Mouse (Mus musculus) liver, postnatal 0 days (tissue): ENCODE data around the gene B3gnt8.

Experiments used
- CTCF ChIP-seq: sonication (generic); IDR thresholded peaks from 2 replicates; pipeline ENCODE4 v1.5.1; 2016; ENCODE audit warnings: antibody characterized with exemption, low read depth
- EP300 ChIP-seq: IDR thresholded peaks from 2 replicates; pipeline ENCODE4 v1.6.1; 2016; ENCODE audit warnings: antibody characterized with exemption, low read depth, mild to moderate bottlenecking

DNA sequence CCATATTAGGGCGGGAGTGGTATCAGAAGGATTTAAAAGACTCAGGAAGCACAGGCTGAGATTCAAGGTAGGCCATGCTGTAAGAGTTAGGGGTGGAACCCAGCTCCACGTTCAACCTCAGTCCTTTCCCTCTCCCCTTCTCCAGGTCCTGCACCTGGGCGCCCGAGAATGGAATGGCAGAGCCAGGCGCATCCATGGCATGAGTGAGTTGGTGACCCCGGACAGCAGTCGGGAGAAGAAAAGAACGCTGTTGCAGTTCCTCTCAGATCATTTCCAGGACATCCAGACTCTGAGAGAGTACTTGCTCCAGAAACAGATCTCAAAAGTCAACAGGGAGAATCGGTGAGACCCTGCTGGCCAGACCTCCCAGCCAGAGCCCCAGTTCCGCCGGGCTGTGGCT is 5.7 kb upstream of the B3gnt8 start:
- TF ChIP-seq CTCF (no peak), EP300 (no peak)
